Mouse (Mus musculus): ENCODE results near the gene Acp1. TPM values are rescaled to one million over a fixed set of nuclear protein-coding genes. Genes with fewer than 3 reads are reported as not detected.

Gene Acp1
- polyA plus RNA-seq, 1 experiment = 7.0 TPM

DNA sequence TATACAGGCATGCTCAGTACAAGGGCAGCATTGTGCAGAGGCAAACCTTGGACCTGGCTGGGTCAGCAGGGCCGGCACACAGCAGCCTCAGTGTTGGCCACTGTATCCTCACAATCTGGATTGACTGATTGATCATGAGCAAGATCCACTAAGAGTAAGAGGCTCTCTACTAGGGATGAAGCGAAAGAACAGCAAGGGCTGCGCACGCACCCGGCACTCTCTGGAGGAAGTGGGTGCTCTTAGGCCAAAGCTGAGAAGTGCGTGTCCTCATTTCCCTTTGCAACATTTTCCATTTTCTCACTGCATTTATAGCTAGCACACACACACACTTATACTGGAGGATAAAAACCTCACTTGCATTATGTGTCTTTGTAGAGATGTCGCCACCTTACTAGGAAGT is 20.0 kb downstream of the Acp1 start:
- WGBS = 91% methylated on average over 7 of the region's 7 CpGs
- TF ChIP-seq CTCF (IDR thresholded peaks at IDR 0.05; ENCODE audit: extremely low read depth, insufficient read depth, insufficient read length, insufficient replicate concordance) (no peak), POLR2A (IDR thresholded peaks at IDR 0.05; ENCODE audit: low read depth, low read length) (no peak)
- H3K4me1 ChIP-seq (ENCODE audit: control insufficient read depth, insufficient read depth, insufficient read length) = no peaks in the 10 kb centered on the region

DNA sequence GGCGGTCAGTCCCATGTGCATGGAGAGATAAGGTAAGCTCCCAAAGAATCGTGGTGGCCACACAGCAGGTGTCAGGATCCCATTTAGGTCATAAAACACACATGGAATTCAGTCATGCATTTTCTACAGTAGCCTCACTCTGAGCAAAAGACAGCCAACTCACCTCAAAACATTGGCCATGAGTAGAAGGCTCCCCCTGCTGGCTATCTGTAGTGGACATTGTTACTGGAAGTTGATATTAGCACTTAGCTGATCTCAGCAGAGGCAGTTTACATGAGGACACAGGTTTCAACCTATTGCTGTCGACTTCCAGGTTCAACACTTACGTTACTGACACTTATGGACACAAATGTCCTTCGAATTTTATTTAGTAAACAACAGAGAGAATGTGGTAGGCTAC is 21.3 kb downstream of the Acp1 start:
- no peaks in the 10 kb centered on the region for H3K4me1 ChIP-seq (ENCODE audit: control insufficient read depth, insufficient read depth, insufficient read length)
- H3K27me3 ChIP-seq (ENCODE audit: control insufficient read depth, insufficient read depth, low read length) = peaks cover under 1% of the 10 kb centered on the region; the same call in 1 of the 2 replicates
- DNase-seq (ENCODE audit: low read depth in 1 of 2, low spot score in 2 of 2) = no peak
- TF ChIP-seq CTCF (IDR thresholded peaks at IDR 0.05; ENCODE audit: extremely low read depth, insufficient read depth, insufficient read length, insufficient replicate concordance) (peak; percentile 24; the same call in 1 of the 2 replicates), POLR2A (IDR thresholded peaks at IDR 0.05; ENCODE audit: low read depth, low read length) (no peak)
- no peak overlapping the region for H3K4me3 ChIP-seq (ENCODE audit: extremely low read depth, insufficient read depth, insufficient read length)
- H3K36me3 ChIP-seq (ENCODE audit: control insufficient read depth, insufficient read depth, low read length) = peaks cover 4% of the 10 kb centered on the region; the same call in 1 of the 2 replicates
- no peak overlapping the region for H3K27ac ChIP-seq (ENCODE audit: insufficient read depth, low read length)
- 43% methylated on average over 5 of the region's 5 CpGs for WGBS

More for the DNA sequence above, 20.0 kb downstream of the Acp1 start:
- Histone ChIP-seq H3K4me3 (ENCODE audit: extremely low read depth, insufficient read depth, insufficient read length) (no peak overlapping the region), H3K27me3 (ENCODE audit: control insufficient read depth, insufficient read depth, low read length) (no peaks in the 10 kb centered on the region), H3K36me3 (ENCODE audit: control insufficient read depth, insufficient read depth, low read length) (peaks cover 4% of the 10 kb centered on the region; the same call in 1 of the 2 replicates), H3K27ac (ENCODE audit: insufficient read depth, low read length) (no peak overlapping the region)
- no peak for DNase-seq (ENCODE audit: low read depth in 1 of 2, low spot score in 2 of 2)

DNA sequence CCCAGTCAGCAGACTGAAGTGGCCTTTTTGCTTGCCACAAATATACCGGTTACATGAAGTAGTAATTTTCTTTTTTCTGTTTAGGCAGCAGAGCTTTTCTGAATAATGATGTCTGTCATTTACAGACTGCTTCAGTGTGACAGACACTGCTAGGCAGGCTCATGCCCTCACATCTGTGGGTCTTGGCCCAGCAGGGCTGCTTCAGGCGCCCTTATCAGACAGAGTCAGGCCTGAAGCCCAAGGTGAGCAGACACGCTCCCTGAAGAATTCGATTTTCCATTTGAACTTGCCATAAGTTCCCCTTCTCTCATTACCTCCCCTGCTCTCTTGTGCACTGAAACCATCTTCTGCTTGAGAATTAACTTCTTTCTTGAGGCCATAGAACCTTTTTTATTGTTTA is 23.4 kb downstream of the Acp1 start:
- no peak overlapping the region for H3K27ac ChIP-seq (ENCODE audit: insufficient read depth, low read length)
- TF ChIP-seq CTCF (IDR thresholded peaks at IDR 0.05; ENCODE audit: extremely low read depth, insufficient read depth, insufficient read length, insufficient replicate concordance) = no peak
- no peak for TF ChIP-seq POLR2A (IDR thresholded peaks at IDR 0.05; ENCODE audit: low read depth, low read length)
- H3K4me1 ChIP-seq (ENCODE audit: control insufficient read depth, insufficient read depth, insufficient read length) = no peaks in the 10 kb centered on the region
- WGBS = 78% methylated on average over 4 of the region's 4 CpGs
- no peaks in the 10 kb centered on the region for H3K36me3 ChIP-seq (ENCODE audit: control insufficient read depth, insufficient read depth, low read length)
- no peak overlapping the region for H3K4me3 ChIP-seq (ENCODE audit: extremely low read depth, insufficient read depth, insufficient read length)
- peaks cover 12% of the 10 kb centered on the region for H3K27me3 ChIP-seq (ENCODE audit: control insufficient read depth, insufficient read depth, low read length)
- DNase-seq (ENCODE audit: low read depth in 1 of 2, low spot score in 2 of 2) = no peak

DNA sequence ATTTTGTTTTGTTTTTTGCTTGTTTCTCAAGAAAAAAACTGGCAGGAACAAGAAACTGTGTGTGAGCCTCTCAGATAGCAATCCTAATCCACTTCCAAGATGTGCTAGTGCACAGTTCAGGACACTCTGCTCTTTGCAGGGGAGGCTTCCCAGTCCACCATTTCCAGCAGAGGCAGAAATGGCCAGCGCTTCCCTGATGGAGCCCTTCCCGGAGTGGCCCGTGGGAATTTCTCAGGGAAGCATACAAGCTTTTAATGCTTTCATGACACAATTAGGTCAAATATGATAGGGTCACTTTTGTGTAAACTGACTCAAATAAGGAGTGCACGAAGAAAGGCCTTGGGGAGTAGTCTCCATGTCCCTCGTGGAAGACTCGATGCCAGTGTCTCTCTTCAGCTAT is 25.5 kb downstream of the Acp1 start:
- Histone ChIP-seq H3K4me1 (ENCODE audit: control insufficient read depth, insufficient read depth, insufficient read length) (no peaks in the 10 kb centered on the region), H3K27me3 (ENCODE audit: control insufficient read depth, insufficient read depth, low read length) (peaks cover 12% of the 10 kb centered on the region), H3K36me3 (ENCODE audit: control insufficient read depth, insufficient read depth, low read length) (no peaks in the 10 kb centered on the region), H3K4me3 (ENCODE audit: extremely low read depth, insufficient read depth, insufficient read length) (no peak overlapping the region), H3K27ac (ENCODE audit: insufficient read depth, low read length) (no peak overlapping the region)
- no peak for DNase-seq (ENCODE audit: low read depth in 1 of 2, low spot score in 2 of 2)
- TF ChIP-seq POLR2A (IDR thresholded peaks at IDR 0.05; ENCODE audit: low read depth, low read length) = no peak
- no peak for TF ChIP-seq CTCF (IDR thresholded peaks at IDR 0.05; ENCODE audit: extremely low read depth, insufficient read depth, insufficient read length, insufficient replicate concordance)
- 77% methylated on average over 6 of the region's 6 CpGs for WGBS

DNA sequence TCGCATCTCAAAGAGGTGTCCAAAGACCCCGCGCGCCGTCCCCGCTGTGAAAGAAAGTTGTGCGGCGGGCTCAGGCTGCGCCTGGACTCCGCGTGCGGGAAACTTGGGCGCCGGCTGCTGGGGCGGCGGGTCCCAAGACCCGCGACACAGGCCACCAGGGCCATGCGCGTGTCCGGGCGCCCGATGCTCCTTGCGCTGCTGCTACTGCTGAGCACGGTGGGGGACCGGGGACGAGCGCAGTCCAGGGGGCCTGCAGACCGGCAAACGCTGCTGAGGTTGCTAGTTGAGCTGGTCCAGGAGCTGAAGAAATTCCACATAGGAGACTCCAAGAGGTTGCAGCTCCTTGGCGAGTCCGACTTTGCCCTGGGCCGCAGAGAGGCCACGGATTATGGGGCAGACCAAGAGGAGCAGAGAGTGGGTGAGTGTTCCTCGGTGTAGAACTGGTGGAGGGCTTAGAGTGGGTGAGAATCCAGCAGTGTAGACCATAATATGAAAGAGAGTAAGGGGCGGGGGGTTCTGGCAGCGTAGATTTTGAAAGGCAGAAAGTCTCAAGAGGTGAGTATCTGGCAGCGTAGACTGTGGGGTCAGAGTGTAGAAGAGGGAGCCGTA is 26.7 kb downstream of the Acp1 start:
- Histone ChIP-seq H3K4me1 (ENCODE audit: control insufficient read depth, insufficient read depth, insufficient read length) (no peaks in the 10 kb centered on the region), H3K36me3 (ENCODE audit: control insufficient read depth, insufficient read depth, low read length) (no peaks in the 10 kb centered on the region), H3K27me3 (ENCODE audit: control insufficient read depth, insufficient read depth, low read length) (peaks cover 12% of the 10 kb centered on the region), H3K4me3 (ENCODE audit: extremely low read depth, insufficient read depth, insufficient read length) (no peak overlapping the region), H3K27ac (ENCODE audit: insufficient read depth, low read length) (no peak overlapping the region)
- no peak for TF ChIP-seq CTCF (IDR thresholded peaks at IDR 0.05; ENCODE audit: extremely low read depth, insufficient read depth, insufficient read length, insufficient replicate concordance)
- no peak for TF ChIP-seq POLR2A (IDR thresholded peaks at IDR 0.05; ENCODE audit: low read depth, low read length)
- 16% methylated on average over 39 of the region's 39 CpGs for whole genome bisulfite sequencing
- no peak for DNase-seq (ENCODE audit: low read depth in 1 of 2, low spot score in 2 of 2)

DNA sequence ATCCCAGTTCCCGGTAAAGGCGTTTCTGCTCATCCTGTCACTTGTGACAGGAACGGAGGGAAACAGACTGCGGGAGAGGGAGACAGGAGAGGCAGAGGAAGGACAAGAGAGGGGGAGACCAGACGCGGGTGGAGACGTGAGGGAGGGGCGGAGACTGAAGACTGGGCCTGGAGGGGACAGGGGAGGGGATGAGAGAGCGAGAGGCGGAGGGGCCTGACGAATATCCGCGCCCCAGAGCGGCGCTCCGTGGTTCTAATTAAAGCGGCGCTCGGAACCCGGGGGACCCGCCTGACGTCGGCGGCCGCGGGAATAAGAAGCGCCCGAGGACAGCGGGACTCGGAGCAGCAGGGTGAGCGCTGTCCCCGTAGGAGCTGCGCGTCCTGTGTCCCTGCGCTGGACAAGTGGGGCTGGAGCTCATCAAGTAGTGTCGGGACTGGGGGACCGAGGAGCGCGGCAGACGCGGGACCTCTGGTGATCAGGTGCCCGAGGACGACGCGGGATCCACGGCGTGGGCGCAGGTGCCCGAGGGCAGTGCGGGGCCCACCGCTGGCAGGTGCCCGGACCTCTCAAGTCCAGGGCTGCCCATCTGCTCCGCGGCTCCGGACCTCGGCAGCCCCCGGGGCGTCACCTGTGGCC is 27.3 kb downstream of the Acp1 start, which contains the start of gene Alkal2:
Alkal2 (plus strand) TSS at position 337 of the 636 bp plus-strand sequence.
- H3K27ac ChIP-seq (ENCODE audit: insufficient read depth, low read length) = no peak within 1 kb of the TSS
- H3K27me3 ChIP-seq (ENCODE audit: control insufficient read depth, insufficient read depth, low read length) = peaks cover 12% of the 10 kb centered on the region
- H3K36me3 ChIP-seq (ENCODE audit: control insufficient read depth, insufficient read depth, low read length) = no peaks in the 10 kb centered on the region
- no peak for DNase-seq (ENCODE audit: low read depth in 1 of 2, low spot score in 2 of 2)
- 2% methylated on average over 58 of the region's 58 CpGs for WGBS
- TF ChIP-seq CTCF (IDR thresholded peaks at IDR 0.05; ENCODE audit: extremely low read depth, insufficient read depth, insufficient read length, insufficient replicate concordance) = no peak
- TF ChIP-seq POLR2A (IDR thresholded peaks at IDR 0.05; ENCODE audit: low read depth, low read length) = no peak
- H3K4me3 ChIP-seq (ENCODE audit: extremely low read depth, insufficient read depth, insufficient read length) = no peak within 1 kb of the TSS
- H3K4me1 ChIP-seq (ENCODE audit: control insufficient read depth, insufficient read depth, insufficient read length) = no peaks in the 10 kb centered on the region

DNA sequence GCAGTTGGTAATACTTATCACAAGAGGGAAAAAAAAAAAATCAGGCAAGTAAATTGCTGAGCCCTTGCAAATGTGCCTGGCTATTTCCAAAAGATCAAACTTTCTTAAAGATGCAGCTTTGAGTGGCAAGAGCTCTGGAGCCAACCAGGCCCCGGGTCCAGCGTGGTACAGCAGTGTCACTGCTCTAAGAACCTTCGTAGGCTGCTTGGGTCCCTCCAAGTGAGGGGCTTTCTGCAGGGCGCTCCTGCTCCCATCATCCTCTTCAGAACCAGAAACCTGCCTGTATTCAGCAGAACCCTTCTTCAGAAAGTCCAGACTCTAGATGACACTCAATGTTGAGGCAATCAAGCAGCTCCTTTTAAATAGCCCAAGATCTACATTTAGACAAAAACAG is 27.8 kb downstream of the Acp1 start:
- TF ChIP-seq POLR2A (IDR thresholded peaks at IDR 0.05; ENCODE audit: low read depth, low read length) (no peak), CTCF (IDR thresholded peaks at IDR 0.05; ENCODE audit: extremely low read depth, insufficient read depth, insufficient read length, insufficient replicate concordance) (no peak)
- H3K4me3 ChIP-seq (ENCODE audit: extremely low read depth, insufficient read depth, insufficient read length) = no peak overlapping the region
- 32% methylated on average over 4 of the region's 4 CpGs for WGBS
- peaks cover 12% of the 10 kb centered on the region for H3K27me3 ChIP-seq (ENCODE audit: control insufficient read depth, insufficient read depth, low read length)
- no peak for DNase-seq (ENCODE audit: low read depth in 1 of 2, low spot score in 2 of 2)
- no peaks in the 10 kb centered on the region for H3K36me3 ChIP-seq (ENCODE audit: control insufficient read depth, insufficient read depth, low read length)
- H3K27ac ChIP-seq (ENCODE audit: insufficient read depth, low read length) = no peak overlapping the region
- H3K4me1 ChIP-seq (ENCODE audit: control insufficient read depth, insufficient read depth, insufficient read length) = no peaks in the 10 kb centered on the region
